Mouse (Mus musculus) forebrain, embryonic 11.5 days (tissue): ENCODE measurements at regions not wholly inside any gene's neighbourhood (a gene's known extent, or its start where the extent isn't known, plus 50 kb on each side); places are given as distances from the start of the nearest gene placed in this dataset.
A peak's percentile ranks its signal among the peaks of the same experiment; 100 is the strongest.
"Not testable (repeated sequence)": the region's sequence is repeated elsewhere in the genome, so short reads cannot be mapped to it uniquely, and the experiment has no call there.

Experiments used
- ATAC-seq: fragments of 200-750 bp; cut with Nextera tagmentation; replicated peaks from 2 replicates; pipeline ENCODE4 v1.8.0; 2017; ENCODE audit warnings: moderate TSS enrichment; ENCODE audit not compliant: low FRiP score
- DNase-seq: peaks from one replicate; pipeline ENCODE4 v3.0.0-alpha.2; 2017; ENCODE audit warnings: low spot score
- H3K27ac ChIP-seq: fragments of 300-500 bp; sonication (generic); 2 replicates; pipeline ENCODE4 v1.5.1; 2014; ENCODE audit warnings: low read depth, low read length
- H3K27me3 ChIP-seq: fragments of 300-500 bp; sonication (generic); 2 replicates; pipeline ENCODE4 v1.6.1; 2014; ENCODE audit warnings: mild to moderate bottlenecking, low read length, mixed read lengths; ENCODE audit not compliant: control insufficient read depth, insufficient read depth
- H3K36me3 ChIP-seq: fragments of 300-500 bp; sonication (generic); 2 replicates; pipeline ENCODE4 v1.6.1; 2014; ENCODE audit warnings: mild to moderate bottlenecking, low read length, moderate library complexity, mixed read lengths; ENCODE audit not compliant: control insufficient read depth, insufficient read depth
- H3K4me1 ChIP-seq: fragments of 300-500 bp; sonication (generic); replicated peaks from 2 replicates; pipeline ENCODE4 v1.6.1; 2014; ENCODE audit warnings: low read length, mixed read lengths; ENCODE audit not compliant: control insufficient read depth, insufficient read depth
- H3K4me2 ChIP-seq: fragments of 300-500 bp; sonication (generic); 2 replicates; pipeline ENCODE4 v1.6.1; 2014; ENCODE audit warnings: low read depth, mild to moderate bottlenecking, low read length, moderate library complexity, mixed read lengths; ENCODE audit not compliant: severe bottlenecking
- H3K4me3 ChIP-seq: fragments of 300-500 bp; sonication (generic); 2 replicates; pipeline ENCODE4 v1.5.1; 2014; ENCODE audit warnings: low read depth, low read length
- H3K9ac ChIP-seq: fragments of 300-500 bp; sonication (generic); 2 replicates; pipeline ENCODE4 v1.6.1; 2014; ENCODE audit warnings: low read length
- H3K9me3 ChIP-seq: fragments of 300-500 bp; sonication (generic); 2 replicates; pipeline ENCODE4 v1.6.1; 2016; ENCODE audit warnings: low read length, mixed read lengths; ENCODE audit not compliant: control insufficient read depth
- WGBS: fragments of 180-500 bp; shearing (Covaris S2); extraction: QIAGEN DNeasy Blood & Tissue Kit; methylation state at CpG from one replicate; pipeline ENCODE4 v1.1.7; 2014; 5-methylcytosine and 5-hydroxymethylcytosine counted together

DNA sequence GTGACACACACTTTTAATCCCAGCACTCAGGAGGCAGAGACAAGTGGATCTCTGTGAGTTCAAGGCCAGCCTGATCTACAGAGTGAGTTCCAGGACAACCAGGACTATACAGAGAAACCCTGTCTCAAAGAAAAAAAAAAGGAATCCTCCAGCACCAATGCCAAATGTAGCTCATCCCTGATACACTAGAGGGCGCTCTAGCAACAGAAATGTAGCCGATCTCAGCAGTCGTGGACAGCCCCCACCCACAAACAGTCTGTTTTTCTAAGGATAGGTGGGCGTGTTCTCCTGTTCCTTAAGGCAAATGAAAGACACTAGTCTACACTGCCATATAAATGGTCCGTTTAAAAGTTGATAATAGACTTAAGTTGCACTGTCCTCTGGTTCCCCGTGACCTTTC is 2447.9 kb upstream of the Gm8797 start:
- DNase-seq: not testable (repeated sequence)

DNA sequence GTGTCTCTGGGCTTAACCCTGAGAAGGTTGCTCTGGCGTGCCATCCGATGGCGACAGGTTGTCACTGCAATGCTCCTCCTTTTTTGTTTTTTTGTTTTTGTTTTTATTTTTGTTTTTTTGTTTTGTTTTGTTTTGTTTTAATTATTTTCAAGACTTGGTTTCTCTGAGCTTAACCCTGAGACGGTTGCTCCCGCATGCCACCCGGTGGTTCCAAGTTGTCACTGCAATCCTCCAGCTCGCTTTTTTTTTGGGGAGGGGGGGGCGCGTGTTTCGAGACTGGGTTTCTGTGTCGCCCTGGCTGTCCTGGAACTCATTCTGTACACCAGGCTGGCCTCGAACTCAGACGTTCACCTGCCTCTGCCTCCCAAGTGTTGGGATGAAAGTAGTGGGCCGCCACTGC is 2442.1 kb upstream of the Gm8797 start:
- no peak overlapping the region for H3K4me2 ChIP-seq
- 64% methylated on average over 14 of the region's 14 CpGs for WGBS
- no peak for DNase-seq

More for the DNA sequence above, 2447.9 kb upstream of the Gm8797 start:
- H3K9me3 ChIP-seq, H3K36me3 ChIP-seq, H3K9ac ChIP-seq, H3K4me3 ChIP-seq, H3K4me1 ChIP-seq, H3K27me3 ChIP-seq, H3K4me2 ChIP-seq, H3K27ac ChIP-seq: not testable (repeated sequence)
- ATAC-seq: 0 out of 2 replicates have a peak, but pooled peaks have one; percentile 30
- 41% methylated on average over 6 of the region's 6 CpGs for WGBS

DNA sequence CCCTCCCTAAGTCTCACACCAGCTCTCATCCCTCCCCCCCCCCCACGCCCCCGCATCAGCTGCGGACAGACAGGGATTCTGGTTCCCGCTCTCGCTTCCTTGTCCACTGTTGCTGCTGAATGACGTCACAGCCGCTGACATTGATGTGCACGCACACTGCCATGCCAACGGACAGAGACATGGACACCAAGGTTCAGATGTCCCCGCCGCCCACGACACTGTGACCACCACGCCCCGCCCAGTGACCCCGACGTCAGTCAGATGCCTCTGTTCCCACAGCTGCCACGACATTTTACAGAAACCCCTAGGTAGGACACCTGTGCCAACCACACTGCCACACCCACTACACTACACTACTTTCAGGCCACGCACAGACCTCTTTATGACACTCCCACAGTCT is 2441.6 kb upstream of the Gm8797 start:
- no peaks in the 10 kb centered on the region for H3K27me3 ChIP-seq
- 76% methylated on average over 18 of the region's 18 CpGs for WGBS
- H3K4me3 ChIP-seq: no peak overlapping the region
- H3K9me3 ChIP-seq: no peaks in the 10 kb centered on the region
- no peaks in the 10 kb centered on the region for H3K4me1 ChIP-seq
- H3K36me3 ChIP-seq: no peaks in the 10 kb centered on the region
- H3K4me2 ChIP-seq: no peak overlapping the region
- DNase-seq: no peak
- no peak overlapping the region for H3K9ac ChIP-seq
- ATAC-seq: peak; percentile 45
- no peak overlapping the region for H3K27ac ChIP-seq

More for the DNA sequence above, 2442.1 kb upstream of the Gm8797 start:
- no peaks in the 10 kb centered on the region for H3K4me1 ChIP-seq
- H3K36me3 ChIP-seq: no peaks in the 10 kb centered on the region
- no peaks in the 10 kb centered on the region for H3K27me3 ChIP-seq
- no peaks in the 10 kb centered on the region for H3K9me3 ChIP-seq
- no peak overlapping the region for H3K4me3 ChIP-seq
- H3K9ac ChIP-seq: no peak overlapping the region
- H3K27ac ChIP-seq: no peak overlapping the region
- ATAC-seq: no peak

DNA sequence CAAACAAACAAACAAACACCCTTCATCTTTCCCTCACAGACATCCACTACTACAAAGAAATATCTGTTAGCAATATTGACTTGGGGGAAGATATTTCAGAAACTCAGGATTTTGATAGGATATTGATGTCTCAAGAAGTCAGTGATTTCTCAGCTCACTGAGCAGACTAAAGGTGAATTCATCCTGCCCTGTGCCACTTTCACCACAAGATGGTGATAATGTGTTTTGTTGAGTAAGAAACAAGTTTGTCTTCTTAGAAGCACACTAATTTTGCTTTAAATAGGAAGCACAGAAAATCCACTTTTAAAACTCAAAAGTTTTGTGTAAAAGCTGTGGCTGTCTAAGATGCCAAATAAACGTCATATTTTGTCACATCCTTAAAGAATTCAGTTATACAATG is 2439.8 kb upstream of the Gm8797 start:
- H3K4me3 ChIP-seq: no peak overlapping the region
- no peaks in the 10 kb centered on the region for H3K4me1 ChIP-seq
- H3K9ac ChIP-seq: no peak overlapping the region
- WGBS: 46% methylated on average over 1 of the region's 1 CpGs
- no peaks in the 10 kb centered on the region for H3K36me3 ChIP-seq
- DNase-seq (no peak), ATAC-seq (no peak)
- H3K4me2 ChIP-seq: no peak overlapping the region
- H3K9me3 ChIP-seq: no peaks in the 10 kb centered on the region
- no peak overlapping the region for H3K27ac ChIP-seq
- H3K27me3 ChIP-seq: no peaks in the 10 kb centered on the region

DNA sequence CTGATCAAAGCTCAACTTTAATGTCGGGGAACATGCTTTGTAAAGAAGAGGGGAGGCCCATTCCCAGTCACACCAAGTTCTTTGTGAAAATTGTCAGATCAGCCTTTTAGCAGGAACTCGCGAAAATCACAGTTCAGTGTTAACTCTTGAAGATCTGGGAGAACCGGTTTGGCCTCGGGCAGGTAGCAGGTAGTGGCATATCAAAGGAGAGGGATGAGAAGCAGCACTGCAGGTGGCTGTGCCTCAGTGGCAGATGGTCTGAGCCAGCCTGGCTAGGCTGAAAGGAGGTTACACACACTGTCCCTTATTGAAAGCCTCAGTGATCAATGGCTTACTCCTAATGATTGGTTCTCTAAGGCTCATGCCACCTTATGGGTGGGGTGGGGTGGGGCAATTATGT is 2401.0 kb upstream of the Gm8797 start:
- Histone ChIP-seq H3K9me3 (peaks cover 2% of the 10 kb centered on the region; the same call in 1 of the 2 replicates), H3K4me1 (no peaks in the 10 kb centered on the region), H3K9ac (no peak overlapping the region), H3K4me3 (no peak overlapping the region), H3K27ac (no peak overlapping the region), H3K4me2 (no peak overlapping the region), H3K36me3 (no peaks in the 10 kb centered on the region), H3K27me3 (no peaks in the 10 kb centered on the region)
- 49% methylated on average over 5 of the region's 5 CpGs for WGBS
- ATAC-seq (no peak), DNase-seq (no peak)

DNA sequence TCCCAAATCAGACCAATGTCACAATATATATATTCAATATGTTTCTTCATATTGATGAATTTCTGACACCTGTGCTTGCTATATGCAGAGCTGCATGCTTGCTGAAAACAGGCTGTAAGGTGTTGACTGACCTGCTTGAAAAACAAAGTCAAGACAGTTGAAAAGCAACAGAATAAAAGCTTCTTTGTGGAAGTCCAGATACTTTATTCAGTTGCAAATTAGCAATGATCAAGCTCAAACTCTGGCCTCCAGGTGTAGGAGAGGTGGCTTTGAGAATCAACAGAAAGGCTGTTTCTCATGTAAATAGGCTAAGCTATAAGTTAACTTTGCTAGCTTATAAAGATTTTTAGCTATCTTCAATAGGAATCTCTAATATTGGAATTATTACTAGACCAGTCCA is 2379.7 kb upstream of the Gm8797 start:
- H3K36me3 ChIP-seq, ATAC-seq, H3K27me3 ChIP-seq, DNase-seq, H3K27ac ChIP-seq, H3K4me3 ChIP-seq, H3K4me2 ChIP-seq, H3K9me3 ChIP-seq, H3K9ac ChIP-seq, H3K4me1 ChIP-seq: not testable (repeated sequence)

DNA sequence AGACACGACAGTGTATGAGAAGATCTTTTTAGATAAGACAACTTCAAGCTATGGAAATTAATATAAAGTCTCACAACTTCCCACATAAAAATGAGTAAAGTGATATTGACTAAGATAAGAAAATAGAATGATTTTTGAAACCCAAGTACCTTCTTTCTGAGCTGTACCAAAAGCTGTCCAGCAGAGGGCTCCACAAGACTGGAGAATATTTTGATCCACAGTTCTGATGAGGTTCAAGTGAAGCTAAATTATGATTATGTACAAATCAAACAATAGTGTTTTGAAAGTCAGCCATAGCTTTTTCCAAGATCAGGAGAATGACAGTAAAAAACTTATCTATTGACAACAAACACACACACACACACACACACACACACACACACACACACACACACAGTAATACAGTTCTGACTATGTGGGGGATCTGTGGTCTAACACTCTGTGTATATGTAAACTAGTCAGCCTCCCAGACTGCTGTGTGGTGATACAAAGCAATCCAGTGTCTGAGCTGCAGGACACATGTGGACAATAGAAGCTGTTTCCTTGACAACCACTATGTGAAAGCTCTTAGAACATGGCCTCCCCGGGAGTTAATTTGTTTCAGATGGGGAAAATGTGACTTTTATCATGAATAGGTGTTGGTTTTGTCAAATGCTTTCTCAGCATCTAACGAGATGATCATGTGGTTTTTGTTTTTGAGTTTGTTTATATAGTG is 2362.4 kb upstream of the Gm8797 start:
- Histone ChIP-seq H3K9ac (no peak overlapping the region), H3K4me1 (no peaks in the 10 kb centered on the region), H3K27me3 (no peaks in the 10 kb centered on the region), H3K4me3 (no peak overlapping the region), H3K4me2 (no peak overlapping the region), H3K27ac (no peak overlapping the region), H3K36me3 (no peaks in the 10 kb centered on the region), H3K9me3 (no peaks in the 10 kb centered on the region)
- peak; percentile 97 for ATAC-seq
- DNase-seq: peak; percentile 49
- 16% methylated on average over 3 of the region's 3 CpGs for WGBS
